Mouse (Mus musculus) adrenal gland, postnatal 14 days (tissue): Measurements from ENCODE around the gene Vsig8. TPM values are rescaled to one million over a fixed set of nuclear protein-coding genes. Genes with fewer than 3 reads are reported as not detected.

Experiments
- DNase-seq: peaks from one replicate; pipeline ENCODE4 v3.0.0; 2021; ENCODE audit warnings: mixed read lengths
- long read RNA-seq, 2 experiments: library from polyadenylated mRNA; stranded (forward); transcript quantifications; one replicate each; pipeline ENCODE4 v2.0.0; 2021
- total RNA-seq: library from RNA; stranded (reverse); gene quantifications from 2 replicates; pipeline ENCODE4 v1.2.3, GENCODE M21; 2021

The Vsig8 gene
- 0.41 TPM in 1 of 2 replicates, not detected in the other for total RNA-seq
- long read RNA-seq, experiment 1 = 0 reads
- long read RNA-seq, experiment 2 = 0 reads

DNA sequence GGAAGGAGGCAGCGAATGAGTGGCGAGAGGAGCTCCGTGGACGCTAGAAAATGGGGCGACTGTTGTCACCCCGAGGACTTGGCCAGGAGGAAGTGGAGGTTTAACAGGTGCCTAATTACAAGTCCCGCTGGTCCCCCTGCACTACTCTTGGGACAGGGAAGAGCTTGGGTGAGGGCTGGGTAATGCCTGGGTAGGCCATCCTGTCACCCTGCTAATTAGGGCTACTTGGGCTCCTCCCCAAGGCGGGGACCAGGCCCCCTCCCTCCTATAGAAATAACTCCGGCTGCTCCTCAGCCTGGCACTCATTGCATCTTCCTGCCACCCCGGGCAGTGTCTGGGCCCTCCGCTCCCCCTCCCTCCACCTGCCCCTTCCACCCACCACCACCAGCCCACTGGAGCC is at the start of gene Vsig8:
Vsig8 (plus strand) TSS at position 301 of the 400 bp plus-strand sequence.
- no peak for DNase-seq

DNA sequence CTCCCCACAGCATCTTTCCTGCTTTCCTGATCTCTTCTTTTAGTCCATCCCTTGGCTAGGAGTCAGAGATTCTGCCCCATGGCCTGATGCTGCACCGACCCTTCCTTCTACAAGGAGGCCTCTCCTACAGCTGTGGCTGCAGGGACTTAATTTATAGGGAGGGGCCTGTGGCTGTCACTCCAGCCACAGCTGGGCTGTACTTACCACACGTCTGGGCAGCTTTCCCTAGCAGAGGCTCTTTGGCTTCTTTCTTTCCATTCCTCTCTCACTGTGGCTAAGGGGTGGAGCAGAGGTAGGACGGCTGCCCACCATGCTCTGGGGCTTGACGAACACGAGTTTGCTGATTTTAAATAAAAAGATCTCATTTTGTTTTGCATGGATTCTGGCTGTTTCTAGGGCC is 48.7 kb upstream of the Vsig8 start:
- DNase-seq = no peak

DNA sequence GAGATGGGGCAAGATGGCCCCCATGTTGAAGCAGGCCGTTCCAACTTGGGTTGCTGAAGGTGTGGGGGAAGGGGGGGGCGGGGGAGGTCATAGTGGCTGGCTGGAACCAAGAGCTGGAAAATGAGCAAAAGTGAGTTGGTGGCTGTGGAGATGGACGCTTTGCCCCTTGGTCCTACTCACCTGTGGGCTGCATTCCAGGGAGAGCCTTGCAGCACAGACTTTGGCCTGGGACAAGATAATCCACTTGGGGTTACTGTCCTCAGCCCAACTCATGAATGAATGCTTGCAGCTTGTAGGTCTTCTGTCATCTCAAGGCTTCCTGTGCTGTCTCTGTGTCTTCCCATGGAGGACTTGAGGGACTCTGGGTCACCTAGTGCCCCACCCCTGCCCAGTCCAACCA is 48.0 kb upstream of the Vsig8 start:
- DNase-seq = no peak

DNA sequence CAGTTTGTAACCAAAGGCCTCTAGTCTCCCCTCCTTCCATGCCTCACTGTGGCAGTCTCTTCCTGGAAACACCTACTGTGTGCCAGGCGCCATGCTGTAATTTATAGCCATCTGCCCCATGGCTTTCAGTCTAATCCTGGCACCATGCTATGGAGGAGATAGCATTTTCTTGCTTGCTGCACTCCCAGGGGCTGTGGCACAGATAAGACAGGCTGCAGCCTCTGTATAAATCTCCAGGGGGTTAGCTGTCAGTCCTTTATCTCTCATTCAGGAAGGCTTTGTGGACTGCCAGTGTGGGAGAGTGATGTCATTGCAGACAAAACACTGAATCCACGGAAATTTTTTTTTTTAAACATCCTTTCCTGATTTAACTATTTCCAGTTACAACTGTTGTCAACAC is 47.6 kb upstream of the Vsig8 start:
- DNase-seq = no peak

DNA sequence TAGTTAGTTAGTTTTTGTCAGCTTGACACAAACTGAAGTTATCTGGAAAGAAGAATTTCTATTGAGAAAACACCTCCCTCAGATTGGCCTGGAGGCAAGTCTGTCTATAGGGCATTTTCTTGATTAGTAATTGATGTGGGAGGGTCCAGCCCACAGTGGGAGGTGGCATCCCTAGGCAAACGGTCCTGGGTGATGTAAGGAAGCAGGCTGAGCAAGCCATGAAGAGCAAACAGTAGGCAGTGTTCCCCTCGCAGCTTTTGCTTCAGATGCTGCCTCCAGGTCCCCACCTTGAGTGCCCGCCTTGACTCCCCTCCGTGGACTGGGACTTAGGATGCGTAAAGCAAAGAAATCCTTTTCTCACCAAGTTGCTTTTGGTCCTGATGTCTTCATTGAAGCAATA is 46.5 kb upstream of the Vsig8 start:
- no peak for DNase-seq

DNA sequence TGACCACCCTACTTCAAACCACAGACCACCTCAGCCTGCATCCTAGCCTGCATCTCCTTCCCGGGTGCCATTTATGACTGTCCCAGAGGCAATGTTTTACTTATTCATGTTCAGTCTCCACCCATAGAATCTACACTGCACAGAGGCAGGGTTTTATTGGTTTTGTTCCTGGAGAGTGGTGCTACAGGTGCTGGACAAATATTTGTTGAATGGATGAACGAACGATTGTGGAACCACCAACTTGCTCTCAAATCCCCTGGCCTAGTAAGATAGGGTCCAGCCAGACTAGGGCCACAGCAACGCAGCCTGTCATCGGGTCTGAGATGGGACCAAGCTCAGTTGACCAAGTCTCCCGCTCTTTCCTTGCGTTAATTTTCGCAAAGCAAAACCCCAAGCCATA is 45.8 kb upstream of the Vsig8 start:
- DNase-seq = no peak

DNA sequence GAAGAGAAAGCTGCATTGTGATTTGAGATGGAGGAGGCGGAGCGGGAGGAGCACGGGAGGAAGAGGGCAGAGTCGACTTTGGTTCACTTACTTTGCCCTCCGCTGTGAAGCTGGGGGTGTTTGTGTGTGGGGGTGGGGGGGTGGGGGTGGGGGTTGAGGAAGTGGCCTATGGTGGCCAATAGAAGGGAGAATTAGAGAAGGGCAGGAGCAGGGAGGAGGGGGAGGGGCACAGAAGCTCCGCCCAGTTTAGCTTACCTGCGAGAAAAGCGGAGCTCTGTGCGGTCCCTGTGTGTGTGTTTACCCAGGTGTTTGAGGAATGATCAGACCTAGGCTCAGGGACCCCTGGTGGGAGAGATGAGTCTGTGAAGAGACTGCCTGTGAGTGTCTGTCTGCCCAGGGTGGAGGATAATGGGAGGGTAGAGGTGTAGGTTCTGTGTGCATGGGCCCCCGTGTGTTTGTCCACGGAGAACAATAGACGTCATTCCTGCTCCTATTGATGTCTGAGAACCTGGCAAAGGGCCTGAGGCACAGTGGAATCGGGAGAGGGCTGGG is 45.2 kb upstream of the Vsig8 start:
- DNase-seq = no peak

DNA sequence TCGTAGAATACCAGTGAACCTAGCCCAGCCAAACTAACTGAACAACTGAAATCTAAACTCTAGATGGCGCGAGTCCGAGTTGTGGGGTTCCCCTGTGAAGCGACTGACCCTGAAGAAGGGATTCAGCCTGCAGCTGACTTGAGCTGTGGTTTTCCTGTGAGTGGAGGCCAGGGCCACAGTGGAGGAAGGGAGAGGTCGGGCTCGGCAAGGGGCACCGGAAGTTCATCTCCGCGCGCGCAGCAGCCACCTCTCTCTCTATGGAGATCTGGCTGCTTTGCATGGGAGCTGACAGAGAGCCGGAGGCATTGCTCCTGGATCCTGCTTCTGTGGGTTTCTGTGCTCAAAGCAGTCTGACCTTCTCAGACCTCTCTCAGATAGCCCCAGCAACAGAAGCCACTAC is 42.8 kb upstream of the Vsig8 start:
- DNase-seq = peak; percentile 82

DNA sequence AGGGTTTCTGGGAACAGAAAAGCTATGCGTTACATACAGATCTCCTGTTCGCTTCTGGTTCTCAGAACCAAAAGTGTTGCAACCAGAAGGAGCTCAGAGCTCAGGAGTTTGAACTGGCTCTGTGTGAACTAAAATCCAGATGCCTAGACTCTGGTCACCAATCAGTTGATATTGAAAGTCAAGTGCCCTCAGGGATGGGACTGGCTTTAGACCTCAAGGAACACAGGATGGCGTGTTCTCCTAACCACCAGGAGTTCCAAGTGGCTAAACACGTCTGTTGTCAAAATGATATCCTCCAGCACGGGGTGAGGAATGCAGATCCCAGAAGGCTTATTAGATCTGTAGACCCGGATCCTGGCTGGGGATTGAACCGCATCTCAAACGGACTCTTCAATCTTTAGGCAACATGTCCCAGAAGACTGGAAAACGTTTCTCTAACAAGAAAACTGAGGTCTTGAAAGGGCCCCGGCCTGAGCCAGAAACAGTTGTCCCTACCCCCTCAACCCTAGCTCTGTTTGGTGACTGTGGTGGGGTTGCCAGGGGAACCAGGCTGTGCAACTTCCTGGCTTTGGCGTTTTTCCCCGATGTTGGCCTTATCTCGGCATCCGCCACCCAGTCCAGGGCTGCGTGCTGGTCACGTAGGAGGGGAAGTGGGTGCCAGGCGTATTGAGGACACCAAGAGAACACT is 42.1 kb upstream of the Vsig8 start:
- peak; percentile 69 for DNase-seq

DNA sequence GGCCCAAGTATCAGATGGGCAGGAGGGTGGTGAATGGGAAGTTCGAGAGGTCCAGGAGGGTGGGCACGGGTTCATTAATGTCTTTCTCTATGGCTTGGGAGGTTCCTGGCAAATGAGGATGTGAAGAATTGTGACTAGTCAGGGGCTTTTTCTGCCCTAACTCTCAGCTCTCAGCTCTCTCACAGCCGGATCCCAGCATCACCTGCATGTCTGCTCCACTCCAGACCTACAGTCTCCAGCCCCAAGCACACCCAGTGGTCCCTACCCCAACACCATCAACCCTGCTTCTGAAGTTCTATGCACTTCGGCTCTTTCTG is 41.6 kb upstream of the Vsig8 start:
- DNase-seq = no peak

DNA sequence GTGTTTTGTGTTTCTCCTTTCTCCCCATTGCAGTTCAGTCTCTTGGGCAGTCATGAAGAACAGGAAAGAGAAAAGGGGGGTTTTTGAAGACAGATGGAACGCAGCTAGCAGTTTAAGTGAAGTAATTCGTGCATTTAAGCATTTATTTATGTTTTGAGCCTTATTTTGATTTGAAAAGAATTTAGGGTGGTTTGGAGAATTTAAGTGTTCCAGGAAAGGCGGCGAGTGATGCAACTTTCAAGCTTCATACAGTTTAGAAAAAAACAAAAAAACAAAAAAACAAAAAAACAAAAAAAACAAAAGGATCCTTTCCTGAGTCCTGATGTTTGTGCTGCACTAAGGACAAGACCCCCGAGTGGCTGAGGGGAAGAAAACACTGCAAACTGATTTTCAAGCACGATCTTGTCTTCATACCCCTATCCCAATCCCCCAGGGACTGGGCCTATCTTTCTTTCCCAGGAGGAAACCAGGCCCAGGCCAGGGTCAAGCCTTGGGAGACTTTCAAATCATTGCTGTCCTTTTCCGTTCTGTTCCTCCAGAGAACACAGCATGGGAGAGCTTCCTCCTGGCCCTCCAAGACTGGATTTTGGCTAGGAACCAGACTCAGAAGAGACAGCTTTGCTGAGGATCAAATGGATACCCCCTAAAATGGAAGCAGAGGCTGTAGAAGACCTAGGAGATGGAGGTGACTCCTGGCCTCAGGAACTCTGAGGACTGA is 41.0 kb upstream of the Vsig8 start:
- peak; percentile 21 for DNase-seq

DNA sequence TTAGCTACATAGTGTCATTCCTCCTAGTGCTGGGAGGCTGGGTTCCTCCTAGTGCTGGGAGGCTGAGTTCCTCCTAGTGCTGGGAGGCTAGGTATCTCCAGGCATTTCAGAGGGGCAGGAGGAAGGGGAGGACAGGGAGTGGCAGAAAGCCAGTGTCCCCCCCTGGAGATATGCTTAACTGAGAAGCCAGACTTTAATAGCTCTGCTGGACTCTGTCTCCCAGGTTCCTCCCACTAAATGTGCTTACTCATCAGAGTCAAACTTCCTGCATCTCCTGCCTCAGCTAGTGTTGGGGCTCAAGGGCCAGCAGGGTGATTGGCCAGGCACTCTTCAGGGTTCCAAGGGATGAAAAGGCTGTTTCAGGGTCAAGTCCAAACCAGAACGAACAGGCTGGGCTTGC is 40.3 kb upstream of the Vsig8 start:
- DNase-seq = no peak

DNA sequence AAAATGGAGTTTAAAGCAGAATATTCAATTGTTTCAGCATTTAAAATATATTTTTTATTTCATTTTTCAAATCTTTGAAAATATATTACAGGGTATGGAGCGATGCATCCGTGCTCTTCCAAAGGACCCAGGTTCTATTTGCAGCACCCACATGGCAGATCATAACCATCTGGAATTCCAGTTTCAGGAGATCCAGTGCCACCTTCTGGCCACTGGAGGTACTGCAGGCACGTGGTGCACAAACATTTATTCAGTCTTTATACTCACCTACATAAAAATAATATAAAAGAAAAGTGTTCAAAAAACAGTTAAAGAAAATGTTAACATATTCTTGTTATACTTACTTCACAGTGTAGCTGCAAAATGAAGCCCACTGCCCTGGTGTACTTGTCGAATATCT is 37.7 kb upstream of the Vsig8 start:
- no peak for DNase-seq

DNA sequence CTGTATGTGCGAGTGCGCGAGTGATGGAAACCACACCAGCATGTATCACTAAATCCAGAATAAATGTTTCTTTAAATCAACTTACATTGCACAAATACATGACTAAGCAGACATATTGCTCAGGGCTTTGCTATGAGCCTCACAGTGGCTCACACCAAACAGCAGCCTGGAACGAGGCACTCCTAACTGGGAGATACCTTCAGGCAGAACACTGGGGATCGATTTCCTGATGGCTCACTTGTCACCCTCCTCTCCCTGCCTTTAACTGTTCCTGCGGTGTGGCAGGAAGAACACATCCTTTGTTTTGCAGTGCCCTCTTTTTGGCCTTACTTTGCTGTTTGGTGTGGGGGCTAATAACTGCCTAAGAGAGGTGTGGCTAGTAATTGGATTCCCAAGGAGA is 36.1 kb upstream of the Vsig8 start:
- DNase-seq = no peak

DNA sequence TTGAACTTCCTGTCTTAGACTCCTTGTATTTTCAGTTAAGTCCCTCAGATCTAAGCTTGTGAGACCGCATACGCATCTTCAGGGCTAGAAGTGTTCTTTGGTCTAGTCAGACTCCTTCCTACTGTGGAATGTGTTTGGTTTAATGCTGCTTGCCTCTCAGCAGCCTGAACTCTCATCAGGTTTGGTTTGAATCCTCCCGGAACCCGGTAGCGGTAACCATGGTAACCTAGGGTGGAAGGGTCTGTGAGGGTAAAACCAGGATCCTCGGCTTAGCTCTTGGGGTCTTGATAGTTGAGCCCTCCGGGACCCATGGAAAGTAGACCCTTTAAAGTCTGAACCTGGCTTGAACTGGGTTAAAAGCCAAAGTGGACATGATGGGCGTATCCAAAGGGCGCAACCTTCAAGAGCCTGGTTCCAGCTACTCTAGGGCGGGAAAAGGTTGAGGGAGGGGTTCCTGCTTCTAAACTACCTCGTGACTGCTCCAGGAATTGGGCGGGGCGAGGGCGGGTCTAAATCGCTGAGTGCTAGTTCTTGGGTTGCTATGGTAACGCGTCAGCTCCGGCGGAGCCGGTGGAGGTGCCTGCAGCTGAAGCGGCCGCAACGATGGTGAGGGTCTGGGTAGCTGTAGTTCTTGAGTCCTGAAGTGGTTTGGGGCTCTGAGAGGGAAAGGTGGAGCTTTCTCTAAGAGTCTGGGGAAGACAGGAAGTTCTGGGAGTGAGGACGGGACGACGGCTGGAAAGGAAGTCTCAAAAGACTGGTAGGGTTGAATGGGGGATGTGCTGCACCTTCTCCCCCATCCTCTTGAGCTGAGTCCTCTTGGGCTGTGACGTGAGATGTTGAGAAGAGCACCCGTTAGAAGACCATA is 34.9 kb upstream of the Vsig8 start, which contains the start of gene Cfap45:
Cfap45 (plus strand) TSS at position 226 of the 865 bp plus-strand sequence.
- peak; percentile 87 for DNase-seq

DNA sequence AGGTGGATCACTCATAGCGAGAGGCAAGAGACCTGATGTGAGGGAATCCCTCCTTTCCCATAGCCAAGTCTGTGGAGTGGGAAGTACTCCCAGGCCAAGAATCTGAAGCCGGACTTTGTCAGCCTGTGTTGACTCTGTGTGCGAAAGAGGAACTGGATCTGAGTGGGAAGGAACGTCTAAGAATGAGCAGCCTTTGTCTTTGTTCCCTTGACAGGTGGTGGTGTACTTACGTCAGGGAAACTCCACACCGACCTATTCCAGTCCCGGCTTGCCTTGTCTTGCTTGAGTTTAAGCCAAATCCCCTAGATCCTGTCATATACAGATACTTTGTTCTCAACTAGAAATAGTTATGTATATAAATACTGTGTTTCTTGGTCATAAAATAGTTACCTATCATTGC is 33.2 kb upstream of the Vsig8 start:
- no peak for DNase-seq

DNA sequence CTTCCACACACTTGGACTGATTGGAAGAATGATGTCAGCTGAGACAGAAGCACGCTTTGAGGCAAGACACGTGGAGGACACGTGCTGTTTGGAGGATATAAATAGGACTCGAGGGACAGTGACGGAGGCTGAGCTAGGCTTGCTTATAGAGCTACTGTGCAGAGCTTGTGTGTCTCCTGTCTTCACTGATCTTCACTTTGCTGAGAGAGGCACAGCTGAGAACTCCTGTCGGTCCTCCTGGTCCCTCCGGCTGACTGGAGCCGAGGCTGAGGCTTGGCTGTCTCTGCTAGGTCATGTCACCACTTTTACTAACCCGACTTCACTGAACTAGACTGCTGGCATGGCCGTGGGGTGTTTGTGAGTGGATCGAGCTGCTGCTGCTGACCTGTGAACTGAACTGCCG is 32.0 kb upstream of the Vsig8 start:
- no peak for DNase-seq

DNA sequence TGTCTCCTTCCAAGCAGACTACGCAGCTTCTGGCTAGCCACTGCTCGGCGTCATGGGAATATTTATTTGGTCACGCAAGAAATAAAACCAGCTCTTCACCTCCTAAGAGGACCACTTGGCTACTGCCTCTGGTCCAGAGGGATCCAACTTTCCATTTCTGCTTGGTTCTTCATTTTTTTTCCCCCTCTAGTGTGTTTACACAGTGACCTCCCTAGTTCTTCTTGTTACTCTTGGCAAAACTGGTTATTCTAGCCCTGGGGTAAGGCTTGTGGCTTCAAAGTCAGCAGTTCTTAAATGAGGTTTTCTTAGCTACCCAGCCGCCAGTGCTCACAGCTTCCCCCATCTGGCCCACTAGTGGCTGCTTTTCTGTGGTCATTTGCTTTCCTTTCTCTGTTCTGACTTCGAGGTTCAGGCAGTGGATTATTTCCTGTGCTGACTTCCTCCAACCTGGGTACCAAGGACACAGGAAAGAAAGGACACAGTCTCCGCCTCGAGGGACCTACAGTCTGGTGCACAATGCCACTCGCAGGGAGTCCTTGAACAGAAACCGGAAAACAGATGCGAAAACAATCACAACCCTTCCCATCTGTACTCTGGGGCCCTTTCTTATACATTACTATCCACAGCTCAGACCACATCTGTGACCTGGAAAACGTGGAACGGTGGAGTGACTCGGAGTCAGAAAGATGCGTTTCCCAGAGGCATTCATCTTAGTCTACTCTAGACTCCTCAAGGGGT is 30.5 kb upstream of the Vsig8 start:
- DNase-seq = peak; percentile 46

DNA sequence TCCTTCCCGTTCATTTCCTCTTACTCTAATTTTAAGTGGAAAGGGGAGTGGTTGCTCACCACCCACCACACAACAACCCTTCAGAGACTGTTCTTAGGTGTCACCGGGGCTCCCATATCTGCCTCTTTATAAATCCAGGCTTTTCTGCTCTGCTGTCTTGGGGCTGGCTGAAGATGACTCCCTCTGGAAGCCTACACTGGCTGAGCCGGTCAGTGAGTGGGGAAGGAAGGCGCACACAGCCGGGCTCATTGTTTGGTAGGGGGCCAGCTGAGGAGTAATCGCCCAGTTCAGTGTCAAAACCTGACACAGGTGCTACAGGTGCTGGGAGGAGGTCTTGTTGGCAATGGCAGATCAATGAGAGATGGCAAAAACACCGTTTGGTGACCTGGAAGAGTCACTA is 29.8 kb upstream of the Vsig8 start:
- no peak for DNase-seq

DNA sequence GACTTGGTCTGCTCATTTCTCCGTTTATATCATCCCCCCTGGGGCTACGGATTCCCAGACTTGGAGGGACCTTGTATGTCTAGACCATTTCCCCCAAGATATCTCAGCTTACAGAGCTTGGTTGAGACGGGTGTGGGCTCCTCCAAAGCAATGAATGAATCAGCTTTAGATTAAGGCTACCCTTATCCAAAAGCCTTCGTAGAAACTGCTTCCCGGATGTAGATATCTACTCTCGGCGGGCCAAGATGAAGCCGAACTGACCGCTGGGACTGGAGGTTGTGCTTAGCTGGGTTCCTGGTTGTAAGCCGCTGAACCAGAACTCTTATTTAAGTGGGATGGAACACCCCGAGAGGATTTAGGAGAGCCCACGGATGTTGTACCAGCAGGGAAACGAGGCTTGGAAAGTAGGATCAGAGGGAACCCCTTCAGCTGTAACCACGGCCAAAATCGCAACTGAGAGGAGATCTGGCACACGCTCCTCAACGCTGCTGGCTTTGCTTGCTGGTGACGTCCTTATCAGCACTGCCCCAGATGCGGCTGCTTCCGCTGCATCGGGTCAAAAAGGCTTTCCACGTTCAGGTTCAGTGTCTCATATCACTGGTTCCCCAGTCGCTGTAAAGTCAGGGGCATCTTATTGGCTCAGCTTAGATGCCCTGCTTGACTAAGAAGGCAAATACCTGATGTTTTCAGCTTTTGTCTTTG is 29.2 kb upstream of the Vsig8 start:
- peak; percentile 50 for DNase-seq

DNA sequence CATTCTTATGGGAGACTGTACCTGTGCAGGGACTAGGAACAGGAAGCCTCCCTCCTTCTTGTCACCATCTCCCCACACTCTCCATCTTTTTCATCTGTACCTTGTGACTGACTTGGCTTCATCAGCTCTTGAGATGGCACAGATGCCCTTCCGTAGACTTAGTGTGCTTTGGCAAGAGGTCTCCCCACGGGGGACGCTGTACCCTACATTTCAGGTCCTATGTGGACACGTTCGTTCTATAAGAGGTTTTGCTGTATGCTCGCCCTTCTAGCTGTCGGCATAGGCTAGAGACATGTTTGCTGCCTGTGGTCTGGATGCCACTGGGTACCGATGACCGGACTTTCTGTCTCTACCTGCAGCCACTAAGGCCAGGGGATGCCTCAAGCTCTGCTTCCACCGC is 28.3 kb upstream of the Vsig8 start:
- no peak for DNase-seq
